Mouse (Mus musculus): Measurements from ENCODE around the gene Ms4a12. TPM values are rescaled to one million over a fixed set of nuclear protein-coding genes. Genes with fewer than 3 reads are reported as not detected.

The Ms4a12 gene
- total RNA-seq (2014; rRNA removed; ENCODE audit: low replicate concordance): not detected in 2 replicates
- not detected in 2 replicates for polyA plus RNA-seq (2015; fragmentation: Nextera tagmentation; extraction: Ambion mirVana)

DNA sequence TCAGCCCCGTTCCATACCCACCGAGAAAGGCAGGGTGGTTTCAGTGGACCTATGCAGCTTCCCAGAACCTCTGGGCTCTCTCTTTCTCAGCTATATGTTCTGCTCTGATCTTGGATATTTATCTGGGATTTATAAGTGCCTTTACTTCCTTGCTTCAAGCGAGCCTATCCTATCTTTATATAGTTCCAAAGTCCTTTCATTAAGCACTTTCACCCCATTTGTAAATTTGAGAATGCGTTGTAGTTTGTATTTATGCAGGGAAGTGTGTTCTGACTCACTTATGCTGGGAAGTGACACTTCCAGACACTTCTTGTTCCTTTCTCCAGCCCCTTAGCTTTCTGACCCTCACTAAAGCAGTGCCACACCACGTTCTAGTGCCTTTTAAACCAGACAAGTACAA lies at the start of gene Ms4a12:
Gene Ms4a12 (minus strand): TSS at position 101 of the 400 bp plus-strand sequence.
- no peak within 1 kb of the TSS for H3K4me3 ChIP-seq (ENCODE audit: low read depth, low read length)
- DNase-seq (ENCODE audit: low spot score) (no peak), ATAC-seq (ENCODE audit: insufficient read depth, low read depth) (no peak)
- H3K4me2 ChIP-seq (ENCODE audit: low read depth, low read length): no peak within 1 kb of the TSS
- no peak within 1 kb of the TSS for H3K9ac ChIP-seq (replicated peaks; ENCODE audit: low read depth, low read length)
- H3K36me3 ChIP-seq (replicated peaks; ENCODE audit: control insufficient read depth, insufficient read depth, low read length): no peaks in the 10 kb centered on the region
- 57% methylated on average over 5 of the region's 5 CpGs for WGBS
- H3K27ac ChIP-seq (ENCODE audit: low read depth): no peak within 1 kb of the TSS
- no peaks in the 10 kb centered on the region for H3K9me3 ChIP-seq (replicated peaks; ENCODE audit: control insufficient read depth, low read length)
- no peak for TF ChIP-seq CTCF (IDR thresholded peaks at IDR 0.05; ENCODE audit: low read depth)
- TF ChIP-seq EP300 (IDR thresholded peaks at IDR 0.05; ENCODE audit: low read depth): no peak
- no peaks in the 10 kb centered on the region for H3K4me1 ChIP-seq (ENCODE audit: control insufficient read depth, insufficient read depth)
- H3K27me3 ChIP-seq (ENCODE audit: control insufficient read depth, insufficient read depth, low read length): no peaks in the 10 kb centered on the region

GRCm38 (mm10) chr19:11280223-11280622 lies 48.0 kb upstream of the Ms4a12 start:
- DNase-seq (ENCODE audit: low spot score) (no peak), ATAC-seq (ENCODE audit: insufficient read depth, low read depth) (no peak)
- 72% methylated on average over 3 of the region's 3 CpGs for WGBS
- H3K36me3 ChIP-seq (replicated peaks; ENCODE audit: control insufficient read depth, insufficient read depth, low read length): no peaks in the 10 kb centered on the region
- no peaks in the 10 kb centered on the region for H3K4me1 ChIP-seq (ENCODE audit: control insufficient read depth, insufficient read depth)
- H3K4me2 ChIP-seq (ENCODE audit: low read depth, low read length): no peak overlapping the region
- H3K4me3 ChIP-seq (ENCODE audit: low read depth, low read length): no peak overlapping the region
- no peak overlapping the region for H3K9ac ChIP-seq (replicated peaks; ENCODE audit: low read depth, low read length)
- TF ChIP-seq EP300 (IDR thresholded peaks at IDR 0.05; ENCODE audit: low read depth): no peak
- no peak for TF ChIP-seq CTCF (IDR thresholded peaks at IDR 0.05; ENCODE audit: low read depth)
- no peak overlapping the region for H3K27ac ChIP-seq (ENCODE audit: low read depth)
- no peaks in the 10 kb centered on the region for H3K27me3 ChIP-seq (ENCODE audit: control insufficient read depth, insufficient read depth, low read length)
- H3K9me3 ChIP-seq (replicated peaks; ENCODE audit: control insufficient read depth, low read length): no peaks in the 10 kb centered on the region

- Histone ChIP-seq H3K4me2 (ENCODE audit: low read depth, low read length) (no peak overlapping the region), H3K36me3 (replicated peaks; ENCODE audit: control insufficient read depth, insufficient read depth, low read length) (no peaks in the 10 kb centered on the region), H3K4me3 (ENCODE audit: low read depth, low read length) (no peak overlapping the region), H3K4me1 (ENCODE audit: control insufficient read depth, insufficient read depth) (no peaks in the 10 kb centered on the region), H3K27ac (ENCODE audit: low read depth) (no peak overlapping the region), H3K27me3 (ENCODE audit: control insufficient read depth, insufficient read depth, low read length) (no peaks in the 10 kb centered on the region), H3K9ac (replicated peaks; ENCODE audit: low read depth, low read length) (no peak overlapping the region), H3K9me3 (replicated peaks; ENCODE audit: control insufficient read depth, low read length) (no peaks in the 10 kb centered on the region)
- no peak for ATAC-seq (ENCODE audit: insufficient read depth, low read depth)
- WGBS: 57% methylated on average over 5 of the region's 5 CpGs
- TF ChIP-seq EP300 (IDR thresholded peaks at IDR 0.05; ENCODE audit: low read depth) (no peak), CTCF (IDR thresholded peaks at IDR 0.05; ENCODE audit: low read depth) (no peak)
- no peak for DNase-seq (ENCODE audit: low spot score)
These were observed 44.2 kb upstream of the Ms4a12 start for GRCm38 (mm10) chr19:11276431-11276830.

DNA sequence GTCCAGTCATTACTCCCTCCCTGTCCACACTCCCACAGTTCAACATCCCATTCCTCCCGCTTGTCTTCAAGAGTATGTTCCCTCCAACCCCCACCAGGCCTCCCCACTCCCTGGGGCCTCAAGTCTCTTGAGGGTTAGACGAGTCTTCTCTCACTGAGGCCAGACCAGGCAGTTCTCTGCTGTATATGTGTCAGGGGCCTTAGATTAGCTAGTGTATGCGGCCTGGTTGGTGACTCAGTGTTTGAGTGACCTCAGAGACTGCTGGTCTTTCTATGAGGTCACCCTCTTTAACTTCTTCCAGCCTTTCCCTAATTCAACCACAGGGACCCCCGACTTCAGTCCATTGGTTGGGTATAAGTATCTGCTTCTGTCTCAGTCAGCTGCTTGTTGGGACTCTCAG lies 34.7 kb upstream of the Ms4a12 start:
- no peak for TF ChIP-seq EP300 (IDR thresholded peaks at IDR 0.05; ENCODE audit: low read depth)
- TF ChIP-seq CTCF (IDR thresholded peaks at IDR 0.05; ENCODE audit: low read depth): no peak
- Histone ChIP-seq H3K4me3 (ENCODE audit: low read depth, low read length) (no peak overlapping the region), H3K27me3 (ENCODE audit: control insufficient read depth, insufficient read depth, low read length) (no peaks in the 10 kb centered on the region), H3K27ac (ENCODE audit: low read depth) (no peak overlapping the region), H3K4me1 (ENCODE audit: control insufficient read depth, insufficient read depth) (no peaks in the 10 kb centered on the region), H3K9ac (replicated peaks; ENCODE audit: low read depth, low read length) (no peak overlapping the region), H3K36me3 (replicated peaks; ENCODE audit: control insufficient read depth, insufficient read depth, low read length) (no peaks in the 10 kb centered on the region), H3K9me3 (replicated peaks; ENCODE audit: control insufficient read depth, low read length) (no peaks in the 10 kb centered on the region), H3K4me2 (ENCODE audit: low read depth, low read length) (no peak overlapping the region)
- 55% methylated on average over 4 of the region's 4 CpGs for WGBS
- DNase-seq (ENCODE audit: low spot score) (no peak), ATAC-seq (ENCODE audit: insufficient read depth, low read depth) (no peak)

- 74% methylated on average over 8 of the region's 8 CpGs for whole genome bisulfite sequencing
- Histone ChIP-seq H3K4me1 (ENCODE audit: control insufficient read depth, insufficient read depth) (no peaks in the 10 kb centered on the region), H3K4me2 (ENCODE audit: low read depth, low read length) (no peak within 1 kb of the TSS), H3K9ac (replicated peaks; ENCODE audit: low read depth, low read length) (no peak within 1 kb of the TSS), H3K9me3 (replicated peaks; ENCODE audit: control insufficient read depth, low read length) (no peaks in the 10 kb centered on the region), H3K27ac (ENCODE audit: low read depth) (no peak within 1 kb of the TSS), H3K36me3 (replicated peaks; ENCODE audit: control insufficient read depth, insufficient read depth, low read length) (no peaks in the 10 kb centered on the region), H3K4me3 (ENCODE audit: low read depth, low read length) (no peak within 1 kb of the TSS), H3K27me3 (ENCODE audit: control insufficient read depth, insufficient read depth, low read length) (no peaks in the 10 kb centered on the region)
- ATAC-seq (ENCODE audit: insufficient read depth, low read depth) (no peak), DNase-seq (ENCODE audit: low spot score) (no peak)
- no peak for TF ChIP-seq CTCF (IDR thresholded peaks at IDR 0.05; ENCODE audit: low read depth)
- no peak for TF ChIP-seq EP300 (IDR thresholded peaks at IDR 0.05; ENCODE audit: low read depth)
These were observed 34.0 kb upstream of the Ms4a12 start, which contains the start of gene Ms4a1 for GRCm38 (mm10) chr19:11266052-11266845. TSS of gene Ms4a1 (minus strand) at chr19:11266241.
